Mouse (Mus musculus) spleen, postnatal 4 days (tissue): Measurements from ENCODE around the gene Tbx2.

ENCODE experiments used
- DNase-seq, 2 experiments: peaks; one replicate each; pipeline ENCODE4 v3.0.0; 2022; ENCODE audit warnings: low spot score in 2 of 2

Gene Tbx2

DNA sequence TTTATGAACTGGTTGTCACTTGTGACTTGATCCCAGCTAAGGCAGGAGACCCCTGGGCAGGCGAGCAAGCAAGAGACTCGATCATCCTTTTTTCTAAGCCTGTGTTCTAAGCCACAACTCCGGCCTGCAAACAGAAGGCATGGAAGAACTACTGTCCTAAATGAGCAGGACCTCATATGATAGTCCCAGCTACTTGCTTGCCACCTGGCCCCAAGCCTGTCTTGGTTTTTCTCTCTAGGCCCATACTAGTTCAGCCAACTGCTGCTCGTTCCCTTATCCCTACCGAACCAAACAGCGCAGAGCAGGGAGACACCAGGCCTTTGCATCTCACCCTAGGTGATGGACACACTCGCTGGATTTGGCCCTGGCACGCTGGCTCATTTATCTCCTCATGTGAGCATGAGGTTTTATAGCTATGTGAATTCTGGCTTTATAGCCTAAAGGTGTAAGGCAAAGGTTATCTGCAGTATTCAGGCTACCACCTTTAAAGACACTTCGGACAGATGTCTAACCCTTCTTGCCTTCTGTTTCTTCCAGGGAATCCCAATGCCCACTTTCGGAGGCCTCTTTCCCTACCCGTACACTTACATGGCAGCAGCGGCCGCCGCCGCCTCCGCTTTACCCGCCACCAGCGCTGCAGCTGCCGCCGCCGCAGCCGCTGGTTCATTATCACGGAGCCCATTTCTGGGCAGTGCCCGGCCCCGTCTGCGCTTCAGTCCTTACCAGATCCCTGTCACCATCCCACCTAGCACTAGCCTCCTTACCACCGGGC, 7.9 kb downstream of the Tbx2 start:
- no peak for DNase-seq

DNA sequence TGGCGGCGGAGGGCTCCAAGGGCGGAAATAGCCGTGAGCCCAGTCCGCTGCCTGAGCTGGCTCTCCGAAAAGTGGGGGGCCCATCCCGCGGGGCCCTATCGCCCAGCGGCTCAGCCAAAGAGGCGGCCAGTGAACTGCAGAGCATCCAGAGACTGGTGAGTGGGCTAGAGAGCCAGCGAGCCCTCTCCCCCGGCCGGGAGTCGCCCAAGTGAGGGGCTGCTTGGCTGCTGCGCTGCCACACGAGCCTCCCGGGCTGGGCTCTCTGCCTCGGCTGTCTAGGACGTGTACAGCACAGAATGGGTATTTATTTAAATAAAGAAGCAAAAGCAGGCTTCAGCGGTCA, 8.4 kb downstream of the Tbx2 start:
- DNase-seq, result no peak

- DNase-seq, result no peak
These were observed 8.9 kb downstream of the Tbx2 start for GRCm38 (mm10) chr11:85841211-85841681.

DNA sequence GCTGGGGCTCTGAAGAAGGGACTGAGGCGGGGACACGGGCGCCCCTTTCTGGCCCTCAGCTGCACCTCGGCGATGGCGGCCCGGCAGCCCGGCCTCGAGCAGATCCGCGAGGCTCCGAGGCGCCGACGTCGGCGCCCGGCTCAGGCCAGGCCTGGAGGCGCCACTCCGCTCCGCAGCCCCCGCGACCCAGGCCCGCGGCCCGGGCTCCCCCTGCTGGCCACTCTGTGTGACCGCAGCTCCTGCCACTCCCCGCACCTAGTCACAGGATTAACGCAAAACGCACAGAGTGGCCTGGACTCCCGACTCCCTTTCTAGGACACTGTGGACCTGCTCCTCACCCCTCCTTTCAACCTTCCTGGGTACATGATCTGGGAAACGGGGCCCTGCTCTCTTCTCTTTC, 9.6 kb downstream of the Tbx2 start:
- peak; percentile 55 to 84 for DNase-seq

GRCm38 (mm10) chr11:85842596-85843346, 10.4 kb downstream of the Tbx2 start:
- no peak for DNase-seq

DNA sequence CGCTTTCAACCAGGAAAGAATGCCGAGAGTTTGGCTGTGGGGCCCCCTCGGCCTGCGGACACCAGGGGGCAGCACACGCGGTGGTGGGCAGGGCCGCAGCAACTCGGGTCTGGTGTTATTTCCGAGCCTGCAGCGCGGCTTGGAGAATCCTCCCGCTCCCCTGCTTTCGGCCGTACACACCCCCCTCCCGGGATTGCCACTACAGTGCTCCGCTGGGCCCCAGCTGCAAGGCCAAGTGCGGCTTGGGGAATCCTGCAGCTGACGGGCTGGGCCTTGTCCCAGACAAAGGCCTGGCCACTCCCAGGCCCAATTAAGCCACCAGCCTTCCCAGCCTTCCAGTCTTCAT, 11.0 kb downstream of the Tbx2 start:
- peak; percentile 62 to 86 for DNase-seq

GRCm38 (mm10) chr11:85844144-85844965, 12.0 kb downstream of the Tbx2 start:
- DNase-seq, result peak; percentile 71 to 88

DNA sequence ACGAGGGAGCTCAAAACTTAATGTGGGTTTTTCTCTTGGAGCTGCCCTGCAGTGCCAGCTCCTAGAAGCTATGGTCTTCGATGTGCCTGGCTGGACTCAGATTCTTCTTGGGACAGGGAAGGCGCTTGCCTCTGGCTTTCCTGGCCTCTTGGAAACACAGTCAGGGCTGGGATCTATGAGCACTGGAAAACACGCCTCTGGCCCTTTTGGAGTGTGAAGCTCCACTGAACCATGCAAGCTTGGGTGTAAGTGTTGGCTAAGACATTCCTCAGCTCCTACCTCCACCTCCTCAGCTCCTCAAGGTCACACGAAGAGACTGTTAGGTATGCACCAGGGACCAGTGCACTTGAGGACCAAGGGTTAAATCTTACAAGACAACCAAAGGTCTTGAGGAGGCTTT, 12.6 kb downstream of the Tbx2 start:
- DNase-seq, result no peak

GRCm38 (mm10) chr11:85845921-85846320, 13.6 kb downstream of the Tbx2 start:
- no peak for DNase-seq

DNA sequence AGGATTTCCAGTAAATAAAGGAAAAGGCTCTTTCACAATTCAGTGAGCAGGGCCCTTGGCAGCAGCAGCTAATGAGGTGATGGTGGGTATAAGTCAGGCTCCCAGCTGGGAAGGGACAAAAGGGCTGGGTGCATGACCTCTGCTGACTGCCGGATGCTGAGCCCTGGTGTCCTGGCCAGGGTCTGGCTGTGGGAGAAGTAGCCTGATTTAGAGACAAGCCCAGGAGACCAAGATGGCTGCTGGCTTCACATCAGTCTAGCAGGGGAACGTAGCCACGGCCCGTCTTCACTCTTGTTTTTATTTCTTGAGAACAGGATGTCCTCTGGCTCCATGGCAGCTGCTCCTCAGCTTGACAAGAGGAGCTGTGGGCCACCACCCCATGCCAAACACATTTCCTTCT, 14.2 kb downstream of the Tbx2 start:
- DNase-seq, result no peak

DNA sequence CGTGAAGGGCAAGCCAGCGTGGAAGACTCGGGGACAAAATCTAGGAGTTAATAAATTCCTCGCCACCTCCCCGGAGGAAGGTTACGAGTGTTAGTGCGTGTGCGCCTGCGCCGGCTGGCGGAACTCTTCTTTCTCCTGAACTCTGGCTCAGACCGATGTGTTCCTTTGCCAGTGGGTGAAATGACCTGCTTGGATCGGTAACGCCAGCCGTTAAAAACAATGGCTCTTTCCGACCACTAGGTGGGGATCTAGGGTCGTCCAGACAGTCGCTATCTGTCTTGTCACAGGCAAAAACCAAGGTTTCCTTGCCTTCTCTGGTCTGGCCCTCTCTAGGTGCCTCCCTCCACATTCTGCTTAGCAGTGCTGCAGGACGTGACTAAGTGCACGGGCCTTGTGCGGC, 16.7 kb downstream of the Tbx2 start:
- DNase-seq, result peak; percentile 50 to 77

GRCm38 (mm10) chr11:85850233-85850632, 17.9 kb downstream of the Tbx2 start, which contains the start of gene Gm11444:
TSS of gene Gm11444 (minus strand) at chr11:85850333.
- no peak for DNase-seq

DNA sequence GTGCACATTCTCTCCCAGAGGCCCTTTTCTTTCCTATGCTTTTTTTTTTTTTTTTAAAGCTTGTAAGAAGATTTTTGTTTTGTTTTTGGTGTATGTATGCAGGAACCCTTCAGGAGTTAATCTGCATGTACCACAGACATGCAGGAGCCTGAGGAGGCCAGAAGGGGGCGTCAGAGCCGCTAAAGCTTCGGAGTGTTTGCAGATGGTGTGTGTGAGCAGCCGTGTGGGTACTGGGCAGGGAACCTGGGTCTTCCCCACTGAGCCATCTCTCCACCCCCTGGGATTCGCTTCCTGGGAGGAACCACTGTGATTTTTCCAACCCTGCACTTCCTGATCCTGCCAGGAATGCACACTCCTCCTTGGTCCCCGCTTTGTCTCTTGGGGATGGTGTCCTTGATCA, 18.4 kb downstream of the Tbx2 start:
- DNase-seq, result no peak

GRCm38 (mm10) chr11:85857997-85858698, 25.8 kb downstream of the Tbx2 start:
- no peak for DNase-seq

GRCm38 (mm10) chr11:85864363-85864762, 32.0 kb downstream of the Tbx2 start:
- DNase-seq, result no peak

DNA sequence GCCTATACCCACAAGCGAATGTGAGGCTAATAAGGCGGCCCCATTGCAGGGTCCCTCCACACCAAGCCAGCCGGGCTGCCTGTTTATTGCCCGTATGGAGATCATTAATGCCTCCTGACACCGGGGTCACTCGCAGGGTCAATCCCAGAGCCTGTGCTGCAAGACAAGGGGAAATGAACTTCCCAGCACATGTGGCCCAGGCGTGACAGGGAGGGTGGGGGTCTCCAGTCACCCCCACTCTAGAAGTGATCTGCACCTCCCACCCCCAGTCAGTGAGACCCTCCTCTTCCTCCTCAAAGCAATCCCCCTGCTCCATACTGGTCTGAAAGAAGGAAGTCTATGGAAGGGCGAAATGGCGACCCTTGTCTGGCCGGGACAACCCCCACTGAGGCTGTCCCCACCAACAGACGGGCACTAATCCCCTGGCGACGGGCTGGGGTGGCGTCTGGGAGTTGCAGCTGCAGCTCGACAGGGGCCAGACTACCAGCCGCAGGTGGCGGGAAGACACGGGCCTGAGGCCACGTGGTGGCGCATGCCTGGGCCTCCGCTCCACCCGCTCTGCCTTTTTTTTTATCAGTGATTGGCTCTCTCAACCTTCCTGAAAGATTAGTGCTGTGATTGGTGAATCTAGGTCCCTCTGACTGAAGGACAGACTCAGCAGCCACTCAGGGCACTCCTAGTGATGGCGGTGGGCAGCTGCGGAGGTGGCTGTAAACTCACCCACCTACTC, 43.9 kb downstream of the Tbx2 start:
- no peak for DNase-seq

DNA sequence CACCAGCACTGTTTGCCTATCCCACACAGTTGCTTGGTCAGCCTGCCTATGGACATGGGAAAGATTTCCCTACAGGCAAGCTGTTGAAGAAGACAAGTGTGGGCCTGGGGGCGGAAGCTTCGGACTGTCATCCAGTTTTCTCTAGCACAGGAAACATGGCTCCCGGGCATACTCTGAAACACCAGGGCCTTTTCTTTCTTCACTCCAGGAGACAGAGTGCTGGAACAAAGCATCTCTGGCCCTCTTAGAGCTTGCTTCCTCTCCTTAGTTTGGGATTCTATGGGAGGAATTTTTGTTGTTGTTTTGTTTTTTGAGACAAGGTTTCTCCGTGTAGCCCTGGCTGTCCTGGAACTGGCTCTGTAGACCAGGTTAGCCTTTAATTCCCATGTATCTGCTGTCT, 52.1 kb downstream of the Tbx2 start:
- no peak for DNase-seq

GRCm38 (mm10) chr11:85885665-85886428, 53.5 kb downstream of the Tbx2 start, which contains the start of gene Tbx4:
TSS of gene Tbx4 (plus strand) at chr11:85886422.
- no peak for DNase-seq

GRCm38 (mm10) chr11:85886429-85886785, 54.1 kb downstream of the Tbx2 start:
- DNase-seq, result no peak

GRCm38 (mm10) chr11:85887273-85887672, 54.9 kb downstream of the Tbx2 start:
- DNase-seq, result no peak
